Mouse (Mus musculus): Measurements from ENCODE around the gene Napsa.

The Napsa gene

DNA sequence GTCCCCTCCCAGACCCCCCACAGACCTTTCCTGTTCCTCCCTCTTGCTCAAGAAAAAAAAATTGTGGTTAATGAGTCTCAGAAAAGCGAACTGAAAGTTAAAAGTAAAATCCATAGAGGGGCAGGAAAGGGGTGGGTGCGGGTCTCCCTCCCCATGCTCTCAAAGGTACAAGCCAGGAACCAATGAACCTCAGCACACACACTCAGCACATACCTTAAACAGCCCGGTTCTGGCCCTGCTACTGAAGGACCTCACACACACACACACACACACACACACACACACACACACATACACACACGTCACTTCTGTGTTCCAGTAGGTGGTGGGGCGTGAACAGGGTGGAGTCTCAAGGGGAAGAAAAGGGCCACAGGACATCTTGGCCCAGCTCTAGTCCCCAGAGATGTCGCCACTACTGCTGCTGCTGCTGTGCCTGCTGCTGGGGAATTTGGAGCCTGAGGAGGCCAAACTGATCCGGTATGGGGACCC lies at the start of gene Napsa:
TSS of gene Napsa (plus strand) at position 168 of the 489 bp plus-strand sequence.
- DNase-seq (ENCODE audit: low read depth, low spot score) = peak; percentile 94

DNA sequence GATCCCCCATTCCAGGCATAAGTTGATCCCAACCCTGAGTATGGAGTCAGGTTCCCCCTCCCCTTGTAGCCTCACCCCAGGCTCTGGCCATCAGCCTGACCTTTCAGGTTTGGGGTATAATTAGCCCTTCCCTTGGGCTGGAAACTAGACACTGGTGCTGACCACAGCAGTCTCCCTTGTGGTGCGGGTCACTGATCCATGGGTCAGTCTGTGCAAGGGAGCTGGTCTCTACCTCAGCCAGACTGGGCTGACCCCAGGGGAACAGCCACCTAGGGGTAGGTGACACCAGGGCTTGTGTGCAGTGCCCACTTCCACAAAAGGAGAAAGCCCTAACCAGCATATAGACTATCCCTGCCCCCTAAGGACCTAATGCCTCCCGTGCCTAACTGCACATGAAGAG lies 49.1 kb upstream of the Napsa start:
- no peak for DNase-seq (ENCODE audit: low read depth, low spot score)

DNA sequence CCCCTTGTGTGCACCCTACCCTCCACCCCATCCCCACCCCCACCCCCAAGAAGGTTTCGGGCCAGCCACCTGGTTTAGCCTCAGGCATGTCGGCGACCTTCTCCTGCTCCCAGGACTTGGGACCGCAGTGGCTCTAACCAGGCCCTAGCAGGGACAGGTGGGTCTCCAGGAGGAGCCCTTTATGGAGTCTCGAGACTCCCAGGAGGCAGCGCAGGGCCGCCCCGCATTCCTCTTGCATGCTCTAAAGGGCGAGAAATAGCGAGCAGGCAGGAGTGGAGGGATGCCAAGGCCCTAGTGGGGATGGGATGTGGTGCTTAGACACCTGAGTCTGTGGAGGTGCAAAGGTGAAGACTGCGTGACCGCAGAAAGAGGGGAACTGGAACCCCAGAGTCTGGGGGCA lies 47.7 kb upstream of the Napsa start, which contains the start of gene Mybpc2:
TSS of gene Mybpc2 (minus strand) at position 155 of the 400 bp plus-strand sequence.
- no peak for DNase-seq (ENCODE audit: low read depth, low spot score)

DNA sequence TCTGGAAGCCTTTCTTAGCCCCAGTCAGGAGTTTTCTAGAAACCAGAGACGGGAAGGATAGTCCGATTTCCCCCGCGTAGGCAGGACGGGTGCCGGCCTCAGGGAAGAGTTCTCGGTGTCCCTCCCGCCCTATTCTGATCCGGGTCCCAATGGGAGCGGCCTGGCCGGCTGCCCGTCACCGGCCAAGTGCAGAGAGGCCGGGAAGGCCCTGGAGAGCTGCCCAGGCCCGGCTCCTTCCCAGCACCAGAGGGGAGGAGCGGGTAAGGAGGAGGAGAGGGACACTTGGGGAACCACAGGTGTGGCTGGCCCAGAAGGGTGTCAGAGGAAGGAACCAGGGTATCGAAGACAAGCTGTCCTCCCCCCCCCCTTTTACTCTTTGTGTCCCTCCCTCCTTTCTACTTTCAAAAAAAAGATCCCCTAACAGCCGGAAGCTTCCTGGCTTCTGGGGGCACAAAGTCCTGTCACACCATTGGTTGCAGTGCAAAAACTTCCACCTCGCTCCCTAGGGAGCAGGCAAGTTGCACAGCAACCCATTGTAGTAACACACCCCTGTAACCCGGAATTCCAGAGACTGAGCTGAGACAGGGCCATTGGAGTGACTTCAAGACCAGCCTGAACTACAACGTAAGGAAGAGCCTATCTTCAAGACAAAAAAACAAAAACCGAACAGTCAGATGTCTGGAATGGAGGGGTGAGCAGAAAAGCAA lies 46.9 kb upstream of the Napsa start:
- DNase-seq (ENCODE audit: low read depth, low spot score) = peak; percentile 24

DNA sequence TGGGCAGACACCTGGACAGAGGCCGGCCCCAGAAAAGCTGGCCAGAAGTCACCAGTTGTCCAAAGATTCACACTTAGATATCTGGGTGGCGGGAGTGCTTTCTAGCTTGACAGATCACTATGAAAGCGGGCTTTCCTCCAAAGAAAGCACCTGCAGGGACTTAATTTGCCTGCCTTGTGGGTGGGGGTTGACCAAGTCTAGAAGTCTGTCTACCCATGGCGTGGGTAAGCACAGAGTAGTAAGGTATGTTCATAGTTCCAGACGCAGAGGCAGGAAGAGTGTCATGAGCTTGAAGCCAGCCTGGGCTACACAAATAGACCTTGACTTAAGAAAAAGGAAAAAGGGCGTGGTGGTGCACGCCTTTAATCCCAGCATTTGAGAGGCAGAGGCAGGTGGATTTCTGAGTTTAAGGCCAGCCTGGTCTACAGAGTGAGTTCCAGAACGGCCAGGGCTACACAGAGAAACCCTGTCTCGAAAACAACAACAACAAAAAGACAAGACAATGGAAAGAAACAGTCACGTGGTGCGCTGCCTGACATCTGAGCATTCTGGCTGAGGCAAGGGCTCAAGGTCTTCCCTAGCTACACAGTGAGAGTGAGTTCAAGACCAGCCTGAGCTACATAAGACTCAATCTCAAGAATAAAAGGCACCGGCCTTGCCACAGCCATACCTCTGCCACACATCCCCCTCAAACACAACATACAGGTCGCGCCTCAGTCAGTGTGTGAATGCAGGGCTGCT lies 45.6 kb upstream of the Napsa start:
- peak; percentile 76 for DNase-seq (ENCODE audit: low read depth, low spot score)

DNA sequence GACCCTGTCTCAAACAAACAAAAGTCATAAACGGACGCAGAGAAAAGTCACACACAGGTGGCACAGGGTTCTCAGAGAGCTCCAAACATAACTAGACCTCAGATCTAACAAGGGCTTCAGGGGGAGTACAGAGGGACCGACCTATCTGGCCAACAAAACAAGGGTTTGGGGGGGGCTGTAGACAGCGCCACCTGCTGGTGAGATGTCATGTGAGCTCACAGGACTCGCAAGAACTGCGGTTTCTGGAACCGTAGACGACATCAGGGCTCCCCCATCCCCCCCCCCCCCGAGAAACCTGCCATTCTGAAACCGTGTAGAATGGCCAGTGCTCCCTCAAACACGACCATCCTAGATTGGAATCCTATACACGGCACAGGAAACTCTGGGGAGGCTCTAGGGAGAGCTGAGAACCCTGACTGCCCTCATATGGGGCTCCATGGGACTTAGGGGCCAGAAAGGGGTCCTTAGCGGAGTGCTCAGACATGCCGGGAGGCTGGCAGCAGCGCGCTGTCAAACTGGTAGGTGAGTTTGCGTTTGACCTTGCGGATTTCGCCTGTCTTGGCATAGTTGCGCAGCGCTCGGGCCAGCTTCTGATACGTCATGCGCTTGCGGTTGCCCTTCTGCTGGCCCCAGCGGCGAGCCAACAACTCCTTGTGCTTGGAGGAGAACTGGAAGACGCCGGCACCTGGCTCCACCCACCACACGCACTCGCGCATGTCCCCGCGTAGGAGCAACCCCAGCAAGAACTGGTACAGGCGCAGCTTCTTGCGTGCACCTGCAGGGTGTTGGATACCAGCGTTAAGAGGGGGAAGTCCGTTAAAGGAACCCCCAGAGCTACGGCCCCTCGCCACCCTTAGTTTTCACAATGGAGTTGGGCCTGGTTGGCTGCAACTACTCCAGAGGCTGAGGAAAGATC lies 44.4 kb upstream of the Napsa start:
- peak; percentile 94 for DNase-seq (ENCODE audit: low read depth, low spot score)

DNA sequence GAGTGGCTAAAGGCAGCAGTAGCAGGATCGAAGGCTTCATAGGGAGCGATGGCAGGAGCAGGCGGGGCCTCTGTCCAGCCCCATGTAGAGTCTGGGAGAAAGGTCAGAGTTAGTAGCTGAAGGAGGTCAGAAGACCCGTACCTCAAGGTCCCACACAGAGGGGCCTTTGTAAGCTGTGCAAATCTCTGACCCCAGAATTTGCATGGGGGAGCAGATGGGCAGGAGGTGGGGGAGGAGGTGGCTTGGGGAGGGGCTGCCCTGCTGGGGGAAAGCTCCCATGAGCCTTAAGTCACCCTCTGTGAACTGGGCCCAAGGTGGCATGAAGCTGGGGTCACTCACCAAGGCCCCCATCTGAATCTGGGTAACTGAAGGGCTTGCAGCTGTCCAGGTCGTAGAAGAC lies 42.7 kb upstream of the Napsa start:
- peak; percentile 92 for DNase-seq (ENCODE audit: low read depth, low spot score)

DNA sequence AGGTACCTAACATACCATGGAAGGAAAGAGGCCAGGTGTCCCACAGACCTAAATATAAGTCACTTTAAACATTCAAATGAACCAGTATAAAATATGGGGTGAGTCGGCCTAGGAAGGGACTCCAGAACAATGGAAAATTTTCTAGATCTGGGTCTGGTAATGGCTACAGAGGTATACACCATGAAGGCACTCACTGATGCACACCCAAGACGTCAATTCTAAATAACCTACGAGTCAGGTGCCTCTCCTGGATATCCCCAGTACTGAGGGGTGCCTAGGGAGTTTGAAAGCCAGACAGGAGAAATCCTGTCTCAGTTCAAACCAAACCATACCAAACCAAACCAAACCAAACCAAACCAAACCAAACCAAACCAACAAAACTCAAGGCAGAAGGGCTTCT lies 41.7 kb upstream of the Napsa start:
- DNase-seq (ENCODE audit: low read depth, low spot score) = no peak

DNA sequence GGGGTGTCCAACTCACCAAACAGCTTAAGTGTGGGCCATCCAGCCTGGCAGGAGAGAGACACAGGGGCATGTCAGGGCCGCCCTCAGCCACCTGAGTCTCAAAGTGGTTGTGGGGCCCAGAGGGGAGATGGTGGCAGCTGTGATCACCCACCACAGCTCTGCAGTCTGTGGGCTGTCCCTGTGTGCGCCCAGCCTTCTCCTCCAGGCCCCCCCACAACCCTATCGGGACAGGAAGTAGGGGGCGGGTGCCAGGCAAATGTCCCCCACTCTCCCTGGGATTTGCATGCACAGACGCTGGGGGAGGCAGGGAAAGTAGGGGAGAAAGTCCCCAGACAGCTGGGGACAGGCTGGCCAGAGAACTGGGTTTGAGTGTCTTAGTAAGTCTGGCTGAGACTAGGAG lies 41.0 kb upstream of the Napsa start:
- peak; percentile 97 for DNase-seq (ENCODE audit: low read depth, low spot score)

DNA sequence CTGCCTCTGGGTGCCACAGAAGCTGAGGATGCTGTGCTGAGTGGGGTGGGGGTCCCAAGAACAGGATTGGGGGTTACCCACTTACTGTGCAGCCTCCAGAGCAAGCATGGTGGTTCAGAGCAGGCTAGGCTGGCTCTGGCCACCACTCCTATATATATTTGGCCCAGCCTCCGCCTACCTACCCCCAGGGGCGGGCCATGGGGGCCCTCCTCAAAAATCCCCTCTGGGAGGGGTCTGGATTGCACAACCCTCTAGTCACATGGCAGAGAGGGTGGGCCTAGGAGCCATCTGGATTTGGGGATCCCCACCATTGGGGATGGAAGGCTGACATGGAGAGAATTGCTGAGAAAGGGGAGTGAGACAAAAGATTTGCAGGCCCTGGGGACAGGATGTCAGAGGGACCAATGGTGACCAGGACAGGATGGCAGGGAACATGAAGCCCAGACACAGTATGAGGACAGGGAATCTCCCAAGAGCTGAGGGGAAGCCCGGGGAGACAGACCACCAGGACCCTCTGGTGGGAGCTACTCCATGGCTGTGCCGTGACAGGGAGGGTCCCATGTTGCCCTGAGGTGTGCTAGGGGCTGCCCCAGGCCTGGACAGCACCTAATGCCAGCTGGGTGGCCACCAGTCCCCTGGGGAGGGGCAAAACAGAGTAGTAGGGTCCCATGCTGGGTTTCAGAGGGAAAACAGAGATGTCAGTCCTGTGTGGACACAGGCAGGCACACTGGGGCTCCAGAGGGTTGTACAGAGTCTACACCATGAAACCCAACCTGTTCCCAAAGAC lies 40.0 kb upstream of the Napsa start, which contains the start of gene Spib:
TSS of gene Spib (minus strand) at position 126 of the 787 bp plus-strand sequence.
- DNase-seq (ENCODE audit: low read depth, low spot score) = peak; percentile 90

DNA sequence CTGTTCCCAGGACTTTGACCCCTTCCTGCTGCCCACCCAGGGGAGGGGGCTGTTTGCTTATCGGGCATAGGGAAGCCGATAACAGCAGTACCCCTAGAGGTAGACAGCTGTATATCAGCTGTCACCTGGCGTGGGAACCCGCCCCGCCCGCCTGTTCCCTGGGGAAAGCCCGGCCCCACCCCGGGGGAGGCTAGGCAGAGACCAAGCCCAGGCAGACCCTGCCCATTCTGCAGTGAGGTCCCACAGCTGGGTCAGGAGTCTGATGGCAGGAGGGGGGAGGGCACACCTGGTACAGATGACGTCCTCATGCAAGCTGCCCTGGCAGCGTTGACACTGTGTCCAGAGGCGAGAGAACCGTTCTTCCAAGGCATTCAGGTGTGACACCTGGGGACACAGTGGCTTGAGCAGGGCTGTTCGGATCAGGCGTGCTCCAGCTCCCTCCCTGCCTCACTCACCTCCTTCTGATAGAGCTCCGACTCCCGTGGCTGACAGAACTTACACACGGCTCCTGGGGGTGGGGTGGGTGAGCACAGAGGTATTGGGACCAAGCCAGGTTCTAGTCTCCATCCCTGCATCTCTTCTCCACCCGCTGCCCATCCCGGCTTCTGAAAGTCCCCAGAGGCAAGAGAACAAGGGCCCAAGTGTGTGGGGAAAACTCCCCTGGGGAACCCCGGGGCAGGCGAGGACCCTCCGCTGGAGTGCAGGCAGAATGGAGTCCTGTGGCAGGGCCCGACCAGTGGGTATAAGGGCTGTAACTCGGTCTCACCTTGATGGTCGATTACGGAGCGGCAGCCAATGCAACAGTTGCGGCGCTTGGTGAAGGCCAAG lies 39.0 kb upstream of the Napsa start:
- DNase-seq (ENCODE audit: low read depth, low spot score) = peak; percentile 88

DNA sequence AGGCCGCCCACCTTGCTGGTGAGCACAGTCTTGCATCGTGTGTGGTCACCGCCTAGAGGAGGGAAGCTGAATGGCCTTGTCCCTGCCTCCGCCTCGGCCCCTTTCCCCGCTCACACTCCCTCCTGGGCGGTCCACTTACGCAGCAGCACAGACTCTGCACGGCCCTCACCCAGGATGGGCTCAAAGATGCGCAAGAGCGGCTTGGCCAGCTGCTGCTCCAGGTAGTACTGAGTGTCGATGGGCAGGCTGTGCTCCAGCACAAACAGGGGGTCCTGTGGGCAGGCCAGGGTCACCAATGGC lies 38.5 kb upstream of the Napsa start:
- DNase-seq (ENCODE audit: low read depth, low spot score) = no peak

DNA sequence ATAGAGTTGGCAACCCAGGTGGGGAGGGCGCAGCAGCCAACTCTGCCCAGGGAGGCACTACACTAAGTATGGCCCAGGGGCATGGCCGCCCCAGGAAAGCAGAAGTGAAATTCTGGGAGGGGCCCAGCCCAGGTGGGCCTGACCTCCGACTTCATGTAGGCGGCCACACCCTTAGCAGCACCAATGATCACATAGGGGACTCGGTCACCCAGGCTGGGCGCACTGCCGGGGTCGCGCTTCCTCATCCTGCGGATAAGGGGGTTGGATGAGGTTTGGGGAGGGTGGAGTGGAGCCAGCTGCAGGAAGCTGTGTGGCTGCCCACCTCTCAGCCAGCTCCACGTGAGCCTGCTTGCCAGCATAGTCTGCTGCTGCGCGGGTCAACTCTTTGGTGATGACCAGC lies 37.9 kb upstream of the Napsa start:
- peak; percentile 97 for DNase-seq (ENCODE audit: low read depth, low spot score)

DNA sequence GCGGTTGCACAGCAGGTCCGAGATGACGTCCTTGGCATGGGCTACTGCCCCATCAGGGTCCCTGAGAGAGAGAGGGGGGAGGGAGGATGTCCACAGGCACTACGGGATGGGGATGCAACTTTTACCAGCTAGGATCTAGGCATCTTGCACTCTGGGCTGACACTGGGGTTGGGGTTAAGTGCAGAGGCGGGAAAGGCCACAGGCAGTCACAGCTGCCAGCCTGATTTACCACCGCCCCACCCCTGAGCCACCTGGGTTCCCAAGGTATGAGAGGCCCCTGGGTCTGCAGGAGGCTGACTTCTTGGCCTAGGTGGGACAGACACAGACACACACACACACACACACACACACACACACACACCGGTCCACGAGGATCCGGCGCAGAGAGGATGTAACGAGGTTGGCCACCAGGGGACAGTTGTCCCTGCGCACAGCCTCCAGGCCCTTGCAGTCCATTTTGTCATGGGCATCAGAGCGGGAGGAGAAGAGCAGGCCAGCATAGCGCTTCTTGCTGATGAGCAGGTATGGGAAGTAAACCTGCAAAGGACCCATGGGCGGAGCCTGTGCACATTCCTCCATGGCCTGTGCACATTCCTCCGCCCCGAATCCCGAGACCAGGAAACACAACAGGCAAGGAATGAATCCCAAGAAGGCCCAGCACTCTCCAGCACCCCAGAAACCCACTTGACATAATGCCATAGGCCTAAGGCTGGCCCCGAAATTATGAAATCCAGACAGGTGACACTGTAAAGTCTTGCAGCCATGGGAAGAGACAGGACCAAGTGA lies 37.3 kb upstream of the Napsa start:
- peak; percentile 78 for DNase-seq (ENCODE audit: low read depth, low spot score)

DNA sequence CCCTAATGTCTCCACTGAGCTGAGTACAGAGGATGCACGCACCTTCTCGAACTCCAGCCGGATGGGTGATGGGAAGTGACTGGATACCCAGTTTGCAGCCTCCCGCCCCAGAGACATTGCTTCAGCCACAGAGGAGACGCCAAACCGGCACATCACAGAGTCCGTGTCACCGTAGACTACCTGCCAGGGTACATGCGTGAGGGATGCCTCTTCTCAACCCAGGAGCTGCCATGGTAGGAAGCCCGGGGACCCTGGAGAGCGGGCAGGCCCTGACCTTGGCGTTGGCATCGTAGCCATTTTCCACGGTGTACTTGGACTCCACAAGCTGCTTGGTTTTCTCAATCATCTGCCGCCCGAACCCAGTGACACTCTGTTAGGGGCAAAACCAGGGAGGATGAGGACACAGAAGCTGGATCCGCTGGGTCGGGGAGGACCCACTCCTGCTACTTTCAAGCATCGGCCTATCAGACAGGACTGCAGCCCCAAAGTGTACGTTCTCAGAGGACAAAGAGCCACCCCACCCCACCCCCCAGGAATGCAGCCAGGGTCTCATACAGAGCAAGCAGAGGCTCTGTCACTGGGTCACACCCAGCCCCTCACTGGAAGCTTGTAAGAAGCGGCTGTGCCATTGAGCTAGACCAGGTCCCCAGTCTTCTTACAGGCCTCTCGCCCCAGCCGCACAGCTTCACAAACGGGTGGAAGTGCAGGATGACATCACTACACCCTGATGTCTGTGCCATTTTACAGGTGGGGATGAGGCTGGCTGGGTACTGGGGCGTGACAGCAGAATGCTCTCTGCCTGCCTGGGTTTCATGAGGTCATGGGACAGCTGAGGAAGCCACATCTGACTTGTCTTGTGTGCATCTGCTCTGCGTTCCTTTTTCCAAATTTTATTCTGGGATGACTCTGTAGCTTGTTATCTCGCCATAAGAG lies 36.3 kb upstream of the Napsa start:
- peak; percentile 69 for DNase-seq (ENCODE audit: low read depth, low spot score)

DNA sequence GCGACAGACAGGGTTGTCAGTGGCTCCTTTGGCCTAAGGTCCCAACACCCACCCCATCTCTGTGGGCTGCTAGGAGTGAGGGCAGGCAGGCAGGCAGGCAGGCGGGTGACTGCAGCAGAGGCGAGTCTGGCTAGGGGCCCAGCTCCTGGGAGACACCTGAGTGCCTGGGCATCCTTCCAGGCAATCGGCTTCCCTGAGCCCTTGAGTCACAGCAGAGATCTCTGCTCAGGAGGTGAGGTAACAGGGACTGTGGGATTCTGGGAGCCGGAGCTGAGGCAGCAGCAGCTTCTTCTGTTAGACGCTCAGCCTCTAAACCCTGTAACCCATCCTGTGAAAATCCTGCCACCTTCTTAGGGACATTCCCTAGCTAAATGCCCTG lies 35.6 kb upstream of the Napsa start:
- DNase-seq (ENCODE audit: low read depth, low spot score) = no peak

DNA sequence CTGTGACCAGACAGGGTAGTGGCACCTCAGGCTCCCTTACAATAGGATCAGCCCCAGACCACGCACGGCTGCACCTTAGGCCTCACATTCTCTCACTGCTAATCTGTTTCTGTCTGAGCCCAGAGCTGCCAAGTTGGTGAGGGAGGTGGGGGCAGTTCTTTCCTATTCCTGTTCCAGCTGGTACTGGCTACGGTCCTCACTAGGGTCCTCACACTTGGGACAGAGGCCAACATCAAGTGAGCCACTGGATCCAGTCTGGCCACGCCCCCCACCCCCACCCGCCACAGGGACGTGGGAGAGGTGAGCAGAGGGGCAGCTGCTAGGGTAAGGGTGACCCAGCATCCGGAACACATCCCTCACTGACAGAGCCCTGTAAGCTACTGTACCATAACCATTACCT lies 35.2 kb upstream of the Napsa start:
- DNase-seq (ENCODE audit: low read depth, low spot score) = no peak

DNA sequence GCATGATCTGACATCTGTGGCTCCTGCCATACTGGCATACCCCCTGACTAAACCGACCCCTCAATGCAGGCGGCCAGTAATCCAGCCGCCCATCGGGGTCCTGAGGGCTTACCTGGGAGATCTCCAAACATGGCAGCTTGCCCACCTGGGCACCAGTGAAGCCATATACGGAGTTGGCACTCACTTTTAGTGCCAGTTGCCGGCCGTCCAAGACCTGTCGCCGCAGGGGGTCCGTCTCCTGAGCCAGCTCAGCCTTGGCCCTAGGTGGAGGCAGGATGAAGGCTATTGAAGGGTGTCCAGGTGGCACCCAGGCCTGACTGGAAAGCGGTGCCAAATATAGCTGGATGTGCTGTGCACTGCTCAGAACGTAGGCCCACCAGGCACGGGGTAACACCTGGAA lies 34.7 kb upstream of the Napsa start:
- no peak for DNase-seq (ENCODE audit: low read depth, low spot score)
